Mouse (Mus musculus): Measurements from ENCODE around the gene Xab2.

The Xab2 gene

GRCm38 (mm10) chr8:3621199-3621970 lies at the start of gene Xab2, which contains the start of gene Pet100:
Gene Xab2, minus strand, starts transcription at chr8:3621316.
Gene Pet100, plus strand, starts transcription at chr8:3621548.
- peak; percentile 100 for DNase-seq (ENCODE audit: low read depth, low spot score)

GRCm38 (mm10) chr8:3670388-3670787 lies 49.3 kb upstream of the Xab2 start:
- peak; percentile 72 for DNase-seq (ENCODE audit: low read depth, low spot score)

- no peak for DNase-seq (ENCODE audit: low read depth, low spot score)
These were observed 44.4 kb upstream of the Xab2 start, which contains the start of gene Mcemp1 for GRCm38 (mm10) chr8:3665507-3665906. Gene Mcemp1, plus strand, starts transcription at chr8:3665754.

GRCm38 (mm10) chr8:3664405-3664804 lies 43.3 kb upstream of the Xab2 start:
- DNase-seq (ENCODE audit: low read depth, low spot score), result no peak

- DNase-seq (ENCODE audit: low read depth, low spot score), result no peak
These were observed 39.8 kb upstream of the Xab2 start for GRCm38 (mm10) chr8:3660889-3661288.

GRCm38 (mm10) chr8:3656725-3657381 lies 35.7 kb upstream of the Xab2 start:
- peak; percentile 48 for DNase-seq (ENCODE audit: low read depth, low spot score)

- no peak for DNase-seq (ENCODE audit: low read depth, low spot score)
These were observed 34.4 kb upstream of the Xab2 start, which contains the start of gene Retn for GRCm38 (mm10) chr8:3655526-3655925. Gene Retn, plus strand, starts transcription at chr8:3655770.

- DNase-seq (ENCODE audit: low read depth, low spot score), result peak; percentile 56
These were observed 33.8 kb upstream of the Xab2 start for GRCm38 (mm10) chr8:3654726-3655508.

GRCm38 (mm10) chr8:3652845-3653244 lies 31.7 kb upstream of the Xab2 start:
- no peak for DNase-seq (ENCODE audit: low read depth, low spot score)

GRCm38 (mm10) chr8:3648990-3649389 lies 27.9 kb upstream of the Xab2 start:
- DNase-seq (ENCODE audit: low read depth, low spot score), result peak; percentile 80

GRCm38 (mm10) chr8:3648268-3648667 lies 27.2 kb upstream of the Xab2 start:
- DNase-seq (ENCODE audit: low read depth, low spot score), result no peak

- no peak for DNase-seq (ENCODE audit: low read depth, low spot score)
These were observed 26.4 kb upstream of the Xab2 start for GRCm38 (mm10) chr8:3647561-3647960.

- no peak for DNase-seq (ENCODE audit: low read depth, low spot score)
These were observed 25.9 kb upstream of the Xab2 start for GRCm38 (mm10) chr8:3646824-3647531.

GRCm38 (mm10) chr8:3645804-3646203 lies 24.7 kb upstream of the Xab2 start:
- peak; percentile 85 for DNase-seq (ENCODE audit: low read depth, low spot score)

- peak; percentile 33 for DNase-seq (ENCODE audit: low read depth, low spot score)
These were observed 10.4 kb upstream of the Xab2 start for GRCm38 (mm10) chr8:3631478-3631875.

- DNase-seq (ENCODE audit: low read depth, low spot score), result peak; percentile 88
These were observed 9.7 kb upstream of the Xab2 start, which contains the start of gene Stxbp2 for GRCm38 (mm10) chr8:3630647-3631477. Gene Stxbp2, plus strand, starts transcription at chr8:3630955.

- peak; percentile 88 for DNase-seq (ENCODE audit: low read depth, low spot score)
These were observed 6.9 kb upstream of the Xab2 start for GRCm38 (mm10) chr8:3628014-3628413.

GRCm38 (mm10) chr8:3626971-3627370 lies 5.9 kb upstream of the Xab2 start:
- DNase-seq (ENCODE audit: low read depth, low spot score), result no peak

- no peak for DNase-seq (ENCODE audit: low read depth, low spot score)
These were observed 4.3 kb upstream of the Xab2 start, which contains the start of gene Pcp2 for GRCm38 (mm10) chr8:3625445-3625844. Gene Pcp2, minus strand, starts transcription at chr8:3625545.

GRCm38 (mm10) chr8:3622119-3622518 lies 1.0 kb upstream of the Xab2 start:
- DNase-seq (ENCODE audit: low read depth, low spot score), result no peak

Measured in R1 (cell line).